Mouse (Mus musculus): ENCODE measurements at regions not wholly inside any gene's neighbourhood (a gene's known extent, or its start where the extent isn't known, plus 50 kb on each side); places are given as distances from the start of the nearest gene placed in this dataset.

GRCm38 (mm10) chr12:94508099-94508498 lies 1183.9 kb upstream of the Flrt2 start:
- TF ChIP-seq E2F4 (IDR thresholded peaks at IDR 0.05; ENCODE audit: insufficient read depth) (no peak), POLR2A (IDR thresholded peaks at IDR 0.05; ENCODE audit: insufficient read length, low read depth) (no peak), TCF3 (IDR thresholded peaks at IDR 0.05; ENCODE audit: insufficient read length, low read depth) (no peak), USF1 (IDR thresholded peaks at IDR 0.05; ENCODE audit: low read depth) (no peak), MYOG (IDR thresholded peaks at IDR 0.05; ENCODE audit: control insufficient read depth in 1 of 3, insufficient read depth in 1 of 3, insufficient read length in 2 of 3, low read depth in 2 of 3) (no peak), MAX (IDR thresholded peaks at IDR 0.05; ENCODE audit: low read depth) (no peak), TCF12 (IDR thresholded peaks at IDR 0.05; ENCODE audit: insufficient read depth, poor library complexity, severe bottlenecking) (no peak), POLR2AphosphoS2 (IDR thresholded peaks at IDR 0.05; ENCODE audit: insufficient read length, low read depth) (no peak), MYOD1 (IDR thresholded peaks at IDR 0.05; ENCODE audit: control insufficient read depth in 1 of 3, insufficient read length in 2 of 3, low read depth in 2 of 3) (no peak), SRF (IDR thresholded peaks at IDR 0.05; ENCODE audit: control insufficient read depth, insufficient read length, low read depth) (no peak), CEBPB (IDR thresholded peaks at IDR 0.05; ENCODE audit: insufficient read depth, poor library complexity, severe bottlenecking) (no peak)

Measured in myocyte (in vitro differentiated cells).